Mouse (Mus musculus) lung, postnatal 0 days (tissue): Measurements from ENCODE around the gene Fbxw7.

Experiments used
- CTCF ChIP-seq: IDR thresholded peaks from 2 replicates; pipeline ENCODE4 v1.5.1; 2016; ENCODE audit warnings: antibody characterized with exemption, mild to moderate bottlenecking
- EP300 ChIP-seq: IDR thresholded peaks from 2 replicates; pipeline ENCODE4 v1.6.1; 2016; ENCODE audit warnings: antibody characterized with exemption, mild to moderate bottlenecking, control low read depth

DNA sequence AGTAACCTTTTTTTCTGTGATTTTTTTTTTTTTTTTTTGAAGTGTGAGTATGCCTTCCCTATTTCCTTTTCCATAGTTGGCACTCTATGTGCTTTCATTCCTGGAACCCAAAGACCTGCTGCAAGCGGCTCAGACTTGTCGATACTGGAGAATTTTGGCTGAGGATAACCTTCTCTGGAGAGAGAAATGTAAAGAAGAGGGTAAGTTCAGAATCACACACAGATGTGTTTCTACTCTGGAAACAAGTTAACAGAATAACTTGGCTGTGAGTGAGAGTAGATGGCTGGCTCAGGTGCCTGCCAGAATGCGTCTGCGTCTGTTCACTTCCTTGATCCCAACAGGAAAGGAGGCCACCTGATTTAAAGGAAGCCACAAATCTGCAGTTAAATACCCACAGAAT is 152.3 kb downstream of the Fbxw7 start:
- TF ChIP-seq EP300 (no peak), CTCF (no peak)
